Mouse (Mus musculus) liver, postnatal 0 days (tissue): ENCODE results near the gene Spsb1.

Source experiments
- CTCF ChIP-seq: sonication (generic); IDR thresholded peaks from 2 replicates; pipeline ENCODE4 v1.5.1; 2016; ENCODE audit warnings: antibody characterized with exemption, low read depth
- EP300 ChIP-seq: IDR thresholded peaks from 2 replicates; pipeline ENCODE4 v1.6.1; 2016; ENCODE audit warnings: antibody characterized with exemption, low read depth, mild to moderate bottlenecking

- TF ChIP-seq EP300 (no peak), CTCF (no peak)
These were observed 9.9 kb upstream of the Spsb1 start for GRCm38 (mm10) chr4:149964770-149965169.
